Mouse (Mus musculus) myocyte (in vitro differentiated cells): Measurements from ENCODE around the gene Fam166a. TPM values are rescaled to one million over a fixed set of nuclear protein-coding genes. Genes with fewer than 3 reads are reported as not detected.

Experiments
- H3K27me3 ChIP-seq: one replicate; pipeline ENCODE4 v1.6.1; 2011; ENCODE audit not compliant: control insufficient read depth, insufficient read depth, insufficient read length
- H3K36me3 ChIP-seq: one replicate; pipeline ENCODE4 v1.6.1; 2011; ENCODE audit not compliant: control insufficient read depth, insufficient read depth
- H3K4me2 ChIP-seq: one replicate; pipeline ENCODE4 v1.6.1; 2011; ENCODE audit warnings: low read depth, control low read depth
- H3K4me3 ChIP-seq: one replicate; pipeline ENCODE4 v1.5.1; 2011; ENCODE audit warnings: mild to moderate bottlenecking, control low read depth, moderate library complexity
- H3K79me2 ChIP-seq: one replicate; pipeline ENCODE4 v1.6.1; 2011; ENCODE audit not compliant: control insufficient read depth, insufficient read depth
- H3ac ChIP-seq: one replicate; pipeline ENCODE4 v1.6.1; 2011; ENCODE audit not compliant: control insufficient read depth, insufficient read length
- CEBPB ChIP-seq: IDR thresholded peaks from 2 replicates; pipeline ENCODE4 v1.6.1; 2011; ENCODE audit warnings: mild to moderate bottlenecking, moderate library complexity; ENCODE audit not compliant: poor library complexity, insufficient read depth, severe bottlenecking
- E2F4 ChIP-seq: IDR thresholded peaks from one replicate; pipeline ENCODE4 v1.6.1; 2011; ENCODE audit warnings: mild to moderate bottlenecking, control low read depth, moderate library complexity; ENCODE audit not compliant: insufficient read depth
- MAX ChIP-seq: IDR thresholded peaks from one replicate; pipeline ENCODE4 v1.6.1; 2011; ENCODE audit warnings: low read depth, mild to moderate bottlenecking, control low read depth
- MYOD1 ChIP-seq, 3 experiments: IDR thresholded peaks; one replicate each; pipeline ENCODE4 v1.6.1; 2011; ENCODE audit warnings: control low read depth in 2 of 3, low read depth in 2 of 3, mild to moderate bottlenecking in 2 of 3, moderate library complexity in 1 of 3; ENCODE audit not compliant: insufficient read length in 2 of 3, control insufficient read depth in 1 of 3
- MYOG ChIP-seq, 3 experiments: IDR thresholded peaks; one replicate each; pipeline ENCODE4 v1.6.1; 2011; ENCODE audit warnings: control low read depth in 2 of 3, low read depth in 2 of 3, mild to moderate bottlenecking in 2 of 3; ENCODE audit not compliant: insufficient read length in 2 of 3, control insufficient read depth in 1 of 3, insufficient read depth in 1 of 3
- POLR2A ChIP-seq: IDR thresholded peaks from one replicate; pipeline ENCODE4 v1.6.1; 2011; ENCODE audit warnings: low read depth, mild to moderate bottlenecking, control low read depth, moderate library complexity; ENCODE audit not compliant: insufficient read length
- POLR2AphosphoS2 ChIP-seq: IDR thresholded peaks from one replicate; pipeline ENCODE4 v1.6.1; 2011; ENCODE audit warnings: low read depth, control low read depth; ENCODE audit not compliant: insufficient read length
- REST ChIP-seq: IDR thresholded peaks from one replicate; pipeline ENCODE4 v1.6.1; 2011; ENCODE audit warnings: mild to moderate bottlenecking, control low read depth, moderate library complexity; ENCODE audit not compliant: insufficient read depth, insufficient read length
- SRF ChIP-seq: IDR thresholded peaks from one replicate; pipeline ENCODE4 v1.6.1; 2011; ENCODE audit warnings: low read depth; ENCODE audit not compliant: control insufficient read depth, insufficient read length
- TCF12 ChIP-seq: IDR thresholded peaks from one replicate; pipeline ENCODE4 v1.6.1; 2011; ENCODE audit warnings: mild to moderate bottlenecking, control low read depth; ENCODE audit not compliant: poor library complexity, insufficient read depth, severe bottlenecking
- TCF3 ChIP-seq: IDR thresholded peaks from one replicate; pipeline ENCODE4 v1.6.1; 2011; ENCODE audit warnings: low read depth, control low read depth; ENCODE audit not compliant: insufficient read length
- USF1 ChIP-seq: IDR thresholded peaks from one replicate; pipeline ENCODE4 v1.6.1; 2011; ENCODE audit warnings: low read depth, mild to moderate bottlenecking, control low read depth, moderate library complexity
- polyA plus RNA-seq: library from polyadenylated mRNA; unstranded; fragments of >200 nt; fragmentation: generic; extraction: Trizol; gene quantifications from one replicate; pipeline ENCODE4 v1.2.1, GENCODE M21; 2012; ENCODE audit warnings: missing spikeins

Gene Fam166a
- polyA plus RNA-seq, 1 experiment: 0.48 TPM

DNA sequence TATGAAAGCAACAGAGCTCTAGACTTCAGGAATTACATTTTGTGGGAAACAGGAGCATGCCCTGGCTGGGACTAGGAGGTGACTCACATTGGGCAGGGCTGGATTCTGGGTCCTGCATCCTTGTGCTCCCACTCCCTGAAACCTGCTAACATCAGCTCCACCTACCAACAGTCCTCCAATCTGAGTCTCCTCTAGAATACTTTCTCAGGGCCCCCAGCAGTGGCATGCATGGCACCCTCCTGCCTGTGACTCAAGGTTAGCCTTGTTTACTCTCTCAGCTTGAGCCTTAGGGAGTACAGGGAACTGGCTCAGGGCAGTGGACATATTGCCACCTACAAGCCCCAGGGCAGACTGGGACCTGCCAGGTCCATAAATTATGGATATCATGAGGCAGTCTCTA, 19.6 kb downstream of the Fam166a start:
- Histone ChIP-seq H3K4me3 (no peak overlapping the region), H3K4me2 (no peak overlapping the region), H3ac (no peak overlapping the region), H3K79me2 (no peaks in the 10 kb centered on the region), H3K27me3 (peaks cover 54% of the 10 kb centered on the region), H3K36me3 (no peaks in the 10 kb centered on the region)
- TF ChIP-seq MAX (no peak), REST (no peak), E2F4 (no peak), TCF12 (no peak), MYOD1 (IDR thresholded peaks at IDR 0.05; ENCODE audit: control insufficient read depth in 1 of 3, insufficient read length in 2 of 3, low read depth in 2 of 3) (no peak), POLR2A (no peak)

GRCm38 (mm10) chr2:25239766-25240165, 21.2 kb downstream of the Fam166a start:
- Histone ChIP-seq H3K79me2 (no peaks in the 10 kb centered on the region), H3K4me3 (no peak overlapping the region), H3K36me3 (no peaks in the 10 kb centered on the region), H3K27me3 (peaks cover 37% of the 10 kb centered on the region), H3K4me2 (no peak overlapping the region), H3ac (no peak overlapping the region)
- no peak for TF ChIP-seq MAX
- TF ChIP-seq MYOG (IDR thresholded peaks at IDR 0.05; ENCODE audit: control insufficient read depth in 1 of 3, insufficient read depth in 1 of 3, insufficient read length in 2 of 3, low read depth in 2 of 3): no peak
- TF ChIP-seq TCF12: no peak
- TF ChIP-seq POLR2AphosphoS2: no peak
- TF ChIP-seq SRF: no peak
- no peak for TF ChIP-seq TCF3

DNA sequence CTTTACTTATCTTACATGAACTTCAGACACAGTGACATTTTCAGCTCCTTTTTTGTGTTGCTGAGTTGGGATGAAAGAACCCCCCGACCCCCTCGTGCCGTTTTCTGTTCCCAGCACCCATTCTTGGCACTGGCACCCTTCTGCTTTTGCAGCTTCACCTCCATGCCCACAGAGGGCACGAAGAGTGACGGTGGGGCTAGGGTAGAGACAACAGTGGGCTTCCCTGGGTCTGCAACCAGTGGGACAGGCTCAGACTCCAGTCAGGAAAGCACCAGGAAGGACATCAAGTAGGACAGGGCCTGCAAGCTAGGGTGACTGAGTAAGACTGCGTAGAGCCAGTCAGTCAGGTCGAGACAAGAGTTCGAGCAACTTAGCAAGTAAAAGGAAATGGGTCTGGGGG, 21.8 kb downstream of the Fam166a start:
- TF ChIP-seq E2F4: no peak
- TF ChIP-seq USF1: no peak
- no peak for TF ChIP-seq POLR2AphosphoS2
- TF ChIP-seq CEBPB: no peak
- no peak for TF ChIP-seq MAX
- TF ChIP-seq TCF12: no peak
- H3K4me3 ChIP-seq: no peak overlapping the region
- peak overlapping the region; percentile 65 for H3K4me2 ChIP-seq
- H3ac ChIP-seq: no peak overlapping the region
- peaks cover 33% of the 10 kb centered on the region for H3K27me3 ChIP-seq
- H3K79me2 ChIP-seq: no peaks in the 10 kb centered on the region
- no peaks in the 10 kb centered on the region for H3K36me3 ChIP-seq

DNA sequence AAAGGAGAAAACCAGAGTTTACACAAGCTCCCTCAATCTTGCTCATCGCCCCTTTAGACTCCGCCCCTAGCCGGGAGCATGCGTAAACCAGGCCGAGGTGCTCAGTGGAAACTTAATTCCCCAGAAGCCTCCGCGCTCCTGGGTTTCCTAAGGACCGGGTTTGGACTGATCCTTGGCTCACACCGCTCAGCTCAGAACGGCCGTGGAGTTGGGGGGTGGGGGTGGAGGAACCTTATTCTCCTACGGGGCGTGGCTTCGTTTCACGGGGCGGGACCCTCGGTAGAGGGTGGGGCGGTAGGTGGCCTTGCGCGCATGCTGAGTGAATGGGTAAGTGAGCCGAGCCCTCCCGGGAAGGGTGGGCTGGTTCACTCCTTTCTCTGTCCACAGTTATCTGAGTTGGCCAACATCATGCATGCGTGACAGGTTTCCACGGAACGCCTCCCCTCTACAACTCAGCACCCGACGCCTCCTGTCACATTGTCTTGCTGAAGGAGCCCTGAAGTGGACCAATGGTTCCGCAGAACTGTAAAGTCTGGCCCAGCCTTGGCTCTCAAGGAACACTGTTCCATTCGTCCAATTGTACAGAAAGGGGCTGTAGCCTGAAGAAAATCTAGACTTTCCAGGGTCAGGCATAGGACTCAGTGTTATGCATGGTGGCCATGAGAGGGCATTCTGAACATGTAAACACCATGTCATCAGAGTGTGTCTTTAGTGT, 22.3 kb downstream of the Fam166a start:
- Histone ChIP-seq H3K27me3 (peaks cover 27% of the 10 kb centered on the region), H3K4me3 (no peak overlapping the region), H3ac (no peak overlapping the region), H3K79me2 (no peaks in the 10 kb centered on the region), H3K36me3 (no peaks in the 10 kb centered on the region), H3K4me2 (peak overlapping the region; percentile 65)
- no peak for TF ChIP-seq CEBPB
- no peak for TF ChIP-seq REST
- no peak for TF ChIP-seq MYOG (IDR thresholded peaks at IDR 0.05; ENCODE audit: control insufficient read depth in 1 of 3, insufficient read depth in 1 of 3, insufficient read length in 2 of 3, low read depth in 2 of 3)
- no peak for TF ChIP-seq MYOD1 (IDR thresholded peaks at IDR 0.05; ENCODE audit: control insufficient read depth in 1 of 3, insufficient read length in 2 of 3, low read depth in 2 of 3)
- no peak for TF ChIP-seq MAX
- no peak for TF ChIP-seq SRF
- TF ChIP-seq E2F4: no peak
- TF ChIP-seq TCF12: no peak
- TF ChIP-seq POLR2AphosphoS2: no peak
- no peak for TF ChIP-seq USF1
- no peak for TF ChIP-seq POLR2A
- no peak for TF ChIP-seq TCF3

GRCm38 (mm10) chr2:25241438-25241775, 22.9 kb downstream of the Fam166a start:
- H3K79me2 ChIP-seq: no peaks in the 10 kb centered on the region
- peak overlapping the region; percentile 65 for H3K4me2 ChIP-seq
- no peaks in the 10 kb centered on the region for H3K36me3 ChIP-seq
- no peak overlapping the region for H3ac ChIP-seq
- no peak overlapping the region for H3K4me3 ChIP-seq
- no peak for TF ChIP-seq USF1
- H3K27me3 ChIP-seq: peaks cover 22% of the 10 kb centered on the region
